Mouse (Mus musculus): ENCODE data around the gene Meox1.
A peak's percentile ranks its signal among the peaks of the same experiment; 100 is the strongest.

- TF ChIP-seq CTCF (conservative IDR thresholded peaks at IDR 0.05; ENCODE audit: insufficient read depth, insufficient read length, low read depth, low read length): peak; percentile 99
- no peak for TF ChIP-seq POLR2A (IDR thresholded peaks at IDR 0.05; ENCODE audit: low read depth, low read length)
Measured at GRCm38 (mm10) chr11:101919660-101920059, 25.5 kb upstream of the Meox1 start.
